Mouse (Mus musculus): ENCODE results near the gene Cox5a. TPM values are rescaled to one million over a fixed set of nuclear protein-coding genes. Genes with fewer than 3 reads are reported as not detected.

The Cox5a gene
- polyA plus RNA-seq, 1 experiment from 2014 or later, result 442 TPM

DNA sequence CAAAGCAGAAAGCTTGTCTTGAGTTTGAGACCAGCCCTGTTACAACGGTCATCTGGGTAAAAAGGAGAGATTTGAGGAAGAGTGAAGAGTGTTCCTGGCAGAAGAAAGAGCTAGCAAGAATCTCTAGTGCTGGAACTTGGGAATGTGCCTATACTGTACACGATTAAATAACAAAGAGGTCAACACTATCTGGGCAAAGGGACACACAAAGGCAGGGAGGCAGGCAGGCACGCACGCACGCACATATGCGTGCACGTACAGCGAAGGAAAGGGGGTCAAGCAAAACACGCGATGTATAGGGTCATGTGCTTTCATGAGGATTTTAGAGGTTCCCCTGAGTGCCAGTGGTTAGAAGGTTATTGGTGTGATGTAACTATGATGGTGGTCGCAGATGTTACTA lies 32.0 kb downstream of the Cox5a start:
- H3K27ac ChIP-seq, result no peak overlapping the region
- peaks cover 14% of the 10 kb centered on the region for H3K36me3 ChIP-seq
- WGBS (ENCODE audit: insufficient replicate concordance), result 73% methylated on average over 11 of the region's 11 CpGs
- peaks cover 28% of the 10 kb centered on the region for H3K4me1 ChIP-seq
- H3K9ac ChIP-seq, result no peak overlapping the region
- no peaks in the 10 kb centered on the region for H3K9me3 ChIP-seq (replicated peaks)
- H3K4me3 ChIP-seq, result no peak overlapping the region; the same call in 1 of the 2 replicates
- no peaks in the 10 kb centered on the region for H3K27me3 ChIP-seq (replicated peaks)
- peak overlapping the region; percentile 79 for H3K4me2 ChIP-seq
- ATAC-seq, result no peak; the same call in 1 of the 2 replicates

DNA sequence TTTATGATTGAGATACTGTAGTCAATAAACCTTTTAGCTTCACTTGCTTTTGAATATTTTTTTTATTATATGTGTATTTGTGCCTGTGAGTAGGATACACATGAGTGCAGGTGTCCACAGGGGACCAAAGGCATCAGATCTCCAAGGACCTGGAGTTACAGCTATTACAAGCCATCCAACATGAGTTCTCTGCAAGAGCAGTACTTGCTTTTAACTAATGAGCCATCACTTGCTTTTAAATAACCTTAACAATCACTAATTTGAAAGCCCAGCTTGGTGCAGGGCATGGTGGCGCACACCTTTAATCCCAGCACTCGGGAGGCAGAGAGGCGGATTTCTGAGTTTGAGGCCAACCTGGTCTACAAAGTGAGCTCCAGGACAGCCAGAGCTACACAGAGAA lies 33.7 kb downstream of the Cox5a start:
- Histone ChIP-seq H3K4me1 (peaks cover 22% of the 10 kb centered on the region), H3K4me2 (no peak overlapping the region), H3K9me3 (replicated peaks) (no peaks in the 10 kb centered on the region), H3K9ac (no peak overlapping the region), H3K27ac (no peak overlapping the region), H3K4me3 (no peak overlapping the region), H3K36me3 (no peaks in the 10 kb centered on the region; the same call in 1 of the 2 replicates), H3K27me3 (replicated peaks) (peaks cover 4% of the 10 kb centered on the region; the same call in 1 of the 2 replicates)
- 68% methylated on average over 3 of the region's 3 CpGs for WGBS (ENCODE audit: insufficient replicate concordance)
- ATAC-seq, result no peak

DNA sequence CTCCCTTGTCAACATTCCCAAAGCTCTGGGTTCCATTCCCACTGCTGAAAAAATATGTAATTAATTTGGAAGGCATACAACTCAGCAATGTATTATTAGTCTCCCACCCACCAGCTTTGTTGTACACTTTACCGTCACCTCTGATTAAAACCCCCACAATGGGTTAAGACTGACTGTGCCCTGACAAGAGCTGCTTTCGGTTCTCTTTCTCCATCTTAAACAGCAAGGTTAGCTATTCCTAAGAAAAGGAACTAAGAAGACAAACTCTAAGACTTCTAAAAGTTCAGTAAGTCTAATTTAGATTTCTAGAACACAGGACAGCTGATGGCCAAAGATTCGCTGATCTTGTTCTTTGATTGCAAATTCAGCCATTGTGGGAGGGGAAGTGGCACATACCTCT lies 36.1 kb downstream of the Cox5a start:
- Histone ChIP-seq H3K4me3 (no peak overlapping the region), H3K4me2 (no peak overlapping the region), H3K27me3 (replicated peaks) (peaks cover 4% of the 10 kb centered on the region; the same call in 1 of the 2 replicates), H3K9me3 (replicated peaks) (no peaks in the 10 kb centered on the region), H3K36me3 (no peaks in the 10 kb centered on the region), H3K9ac (no peak overlapping the region), H3K4me1 (peaks cover 24% of the 10 kb centered on the region), H3K27ac (no peak overlapping the region)
- 70% methylated on average over 3 of the region's 3 CpGs for WGBS (ENCODE audit: insufficient replicate concordance)
- no peak for ATAC-seq

DNA sequence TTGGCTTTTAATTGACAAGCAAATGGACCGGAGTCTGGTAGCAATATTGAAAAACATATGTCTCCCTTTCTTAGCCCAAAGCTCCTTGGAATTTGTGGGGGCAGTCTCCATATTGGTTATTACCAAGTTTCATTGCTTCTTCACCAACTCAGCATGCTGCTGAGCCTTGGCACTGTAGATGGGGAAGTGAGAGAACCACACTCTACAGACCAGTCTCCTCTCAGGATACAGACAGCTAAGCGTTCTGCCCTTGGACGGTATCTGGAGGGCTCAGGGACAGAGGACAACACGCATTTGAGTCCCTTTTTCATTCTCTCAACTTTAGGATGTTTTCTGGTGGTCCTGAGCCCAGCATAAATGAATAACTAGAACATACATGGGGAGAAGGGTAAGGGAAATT lies 37.6 kb downstream of the Cox5a start:
- Histone ChIP-seq H3K4me1 (peaks cover 32% of the 10 kb centered on the region), H3K4me2 (no peak overlapping the region), H3K4me3 (no peak overlapping the region), H3K9me3 (replicated peaks) (no peaks in the 10 kb centered on the region), H3K36me3 (no peaks in the 10 kb centered on the region), H3K27ac (no peak overlapping the region), H3K27me3 (replicated peaks) (peaks cover 4% of the 10 kb centered on the region; the same call in 1 of the 2 replicates), H3K9ac (no peak overlapping the region)
- ATAC-seq, result no peak
- 65% methylated on average over 4 of the region's 4 CpGs for WGBS (ENCODE audit: insufficient replicate concordance)

DNA sequence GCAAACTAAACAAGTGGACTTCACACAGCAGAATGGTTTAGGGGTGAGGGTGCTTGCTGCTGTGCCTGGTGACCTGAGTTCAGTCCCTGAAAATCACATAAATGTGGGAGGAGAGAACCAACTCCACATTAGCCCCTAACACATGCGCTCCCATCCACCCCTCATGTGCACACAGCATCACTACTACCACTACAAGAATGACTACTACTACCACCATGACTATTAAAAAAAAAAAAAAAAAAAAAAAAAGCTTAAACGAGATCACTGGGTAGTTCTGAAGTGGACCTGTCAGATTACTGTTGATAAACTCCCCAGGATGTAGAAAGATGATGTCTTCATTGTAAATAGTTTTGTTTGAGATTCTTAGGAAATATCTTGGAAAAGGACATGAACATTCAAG lies 38.5 kb downstream of the Cox5a start:
- no peak for ATAC-seq
- Histone ChIP-seq H3K36me3 (no peaks in the 10 kb centered on the region), H3K27me3 (replicated peaks) (peaks cover 4% of the 10 kb centered on the region; the same call in 1 of the 2 replicates), H3K4me3 (no peak overlapping the region), H3K9me3 (replicated peaks) (no peaks in the 10 kb centered on the region), H3K27ac (no peak overlapping the region), H3K9ac (no peak overlapping the region), H3K4me2 (no peak overlapping the region), H3K4me1 (peaks cover 36% of the 10 kb centered on the region)
- 48% methylated on average over 2 of the region's 2 CpGs for WGBS (ENCODE audit: insufficient replicate concordance)

DNA sequence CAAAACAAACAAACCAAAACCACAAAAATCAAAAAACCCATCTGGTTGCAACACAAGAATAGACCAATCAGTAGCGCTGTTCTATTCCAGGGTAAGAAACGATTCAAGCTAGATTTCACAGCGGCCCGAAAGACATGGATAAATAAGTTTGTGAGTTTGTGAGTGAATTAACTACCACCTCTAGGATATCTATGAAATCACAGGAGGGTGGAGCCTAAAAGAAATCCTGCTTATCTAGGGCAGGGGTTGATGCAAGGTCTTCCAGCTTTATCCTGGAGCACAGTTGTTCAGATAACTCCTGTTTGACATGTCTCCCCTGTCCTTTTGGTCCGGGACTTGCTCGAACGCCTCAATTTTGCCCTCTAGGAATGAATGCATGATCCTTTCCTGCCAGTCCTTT lies 39.2 kb downstream of the Cox5a start:
- Histone ChIP-seq H3K9ac (peak overlapping the region; percentile 70; the same call in 1 of the 2 replicates), H3K4me3 (peak overlapping the region; percentile 68), H3K36me3 (no peaks in the 10 kb centered on the region), H3K27me3 (replicated peaks) (peaks cover 4% of the 10 kb centered on the region; the same call in 1 of the 2 replicates), H3K27ac (peak overlapping the region; percentile 63; the same call in 1 of the 2 replicates), H3K9me3 (replicated peaks) (no peaks in the 10 kb centered on the region), H3K4me1 (peaks cover 40% of the 10 kb centered on the region), H3K4me2 (peak overlapping the region; percentile 83)
- 25% methylated on average over 7 of the region's 7 CpGs for WGBS (ENCODE audit: insufficient replicate concordance)
- ATAC-seq, result no peak

DNA sequence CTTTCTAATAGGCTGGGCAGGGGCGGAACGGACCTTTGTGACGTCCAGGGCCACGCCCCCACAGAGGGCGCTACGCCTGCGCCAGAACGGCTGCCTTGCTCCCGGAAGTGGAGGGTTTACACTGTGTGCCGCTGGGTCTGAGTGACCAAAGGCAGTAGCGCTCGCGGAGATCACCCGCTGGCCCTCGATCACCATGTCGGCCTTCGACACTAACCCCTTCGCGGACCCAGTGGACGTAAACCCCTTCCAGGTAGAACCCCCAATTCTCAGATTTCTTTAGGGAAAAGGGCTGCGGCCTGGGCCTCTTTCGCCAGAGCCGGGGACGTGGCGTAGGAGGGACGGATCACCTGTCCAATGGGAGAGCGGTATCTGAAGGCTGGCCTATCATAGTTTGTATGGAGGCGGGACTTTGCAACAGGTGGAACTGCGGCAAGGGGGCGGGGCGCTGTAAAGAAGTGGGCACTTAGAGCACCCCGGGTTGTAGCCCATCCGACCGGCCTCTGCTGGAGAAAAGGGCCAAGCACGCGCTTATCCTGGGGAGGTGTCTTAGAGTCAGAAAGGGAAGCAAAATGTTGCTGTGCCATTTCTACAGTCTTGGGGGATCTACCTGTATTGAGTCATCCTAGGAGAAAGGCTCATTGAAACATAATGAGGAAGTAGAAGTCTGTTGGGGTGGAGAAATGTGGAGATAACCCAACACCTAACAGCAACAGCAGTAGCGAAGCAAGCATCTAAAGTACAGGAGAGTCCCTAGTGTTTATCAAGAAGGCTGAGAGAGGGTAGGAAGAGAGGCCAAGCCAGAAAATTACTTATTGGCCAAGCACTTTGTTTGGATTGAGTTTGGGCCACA lies 40.0 kb downstream of the Cox5a start, which contains the start of gene Scamp2:
Gene Scamp2, plus strand, starts transcription at position 83 of the 850 bp plus-strand sequence.
- Histone ChIP-seq H3K9ac (peak within 1 kb of the TSS; percentile 70), H3K36me3 (no peaks in the 10 kb centered on the region), H3K27me3 (replicated peaks) (peaks cover 4% of the 10 kb centered on the region; the same call in 1 of the 2 replicates), H3K9me3 (replicated peaks) (no peaks in the 10 kb centered on the region), H3K4me2 (peak within 1 kb of the TSS; percentile 83), H3K27ac (peak within 1 kb of the TSS; percentile 63), H3K4me1 (peaks cover 47% of the 10 kb centered on the region), H3K4me3 (peak within 1 kb of the TSS; percentile 68)
- WGBS (ENCODE audit: insufficient replicate concordance), result under 1% methylated on average over 37 of the region's 37 CpGs
- ATAC-seq, result peak; percentile 99

DNA sequence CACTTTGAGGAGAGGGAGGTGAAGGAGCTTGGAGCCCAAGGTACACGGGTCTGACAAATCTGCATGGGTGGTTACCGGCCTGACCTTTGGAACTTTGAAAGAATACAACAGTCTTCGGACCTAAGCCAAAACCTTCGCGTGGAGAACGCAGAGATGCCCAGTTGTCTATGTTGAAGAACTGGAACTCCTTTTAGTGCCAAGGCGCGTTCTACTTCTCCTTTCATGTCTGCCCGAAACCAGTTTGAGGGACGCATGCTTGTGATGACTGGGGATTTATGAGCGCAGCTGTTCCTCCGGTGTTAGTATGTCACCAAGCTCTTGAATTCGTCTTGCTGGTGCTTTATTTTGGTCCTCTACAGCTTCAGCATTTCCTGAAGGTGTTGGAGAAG lies 40.6 kb downstream of the Cox5a start:
- peak overlapping the region; percentile 68 for H3K4me3 ChIP-seq
- peak overlapping the region; percentile 70 for H3K9ac ChIP-seq
- H3K27me3 ChIP-seq (replicated peaks), result peaks cover 4% of the 10 kb centered on the region; the same call in 1 of the 2 replicates
- H3K36me3 ChIP-seq, result no peaks in the 10 kb centered on the region
- H3K27ac ChIP-seq, result peak overlapping the region; percentile 61
- 69% methylated on average over 13 of the region's 13 CpGs for whole genome bisulfite sequencing (ENCODE audit: insufficient replicate concordance)
- no peaks in the 10 kb centered on the region for H3K9me3 ChIP-seq (replicated peaks)
- ATAC-seq, result no peak
- H3K4me1 ChIP-seq, result peaks cover 48% of the 10 kb centered on the region
- peak overlapping the region; percentile 83 for H3K4me2 ChIP-seq

DNA sequence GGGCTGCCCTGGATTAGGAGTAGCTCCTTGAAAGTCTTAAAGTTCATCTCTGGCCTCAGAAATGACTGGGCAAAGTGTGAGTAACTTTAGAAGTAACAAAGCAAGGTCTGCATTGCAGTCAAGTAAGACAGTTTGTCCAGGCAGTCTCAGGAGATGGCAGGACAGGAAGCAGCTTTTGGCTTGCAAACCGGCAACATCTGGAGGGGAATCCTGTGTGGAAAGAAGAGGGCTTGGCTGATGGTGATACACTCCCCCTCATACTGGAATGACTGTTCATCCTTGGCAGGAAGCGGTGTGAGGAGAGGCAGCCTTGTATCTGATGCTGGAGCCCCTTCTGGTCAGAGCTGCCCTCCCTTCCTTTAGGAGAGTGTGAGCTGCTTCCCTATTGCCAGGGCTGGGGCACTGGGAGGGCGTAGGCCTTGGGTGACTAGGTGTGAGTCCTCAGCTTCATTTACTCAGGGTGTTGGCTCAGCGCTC lies 41.9 kb downstream of the Cox5a start:
- no peak for ATAC-seq
- peaks cover 4% of the 10 kb centered on the region; the same call in 1 of the 2 replicates for H3K27me3 ChIP-seq (replicated peaks)
- peaks cover 4% of the 10 kb centered on the region for H3K36me3 ChIP-seq
- H3K9me3 ChIP-seq (replicated peaks), result no peaks in the 10 kb centered on the region
- H3K9ac ChIP-seq, result no peak overlapping the region
- H3K4me1 ChIP-seq, result peaks cover 51% of the 10 kb centered on the region
- peak overlapping the region; percentile 83 for H3K4me2 ChIP-seq
- 44% methylated on average over 4 of the region's 4 CpGs for WGBS (ENCODE audit: insufficient replicate concordance)
- no peak overlapping the region for H3K4me3 ChIP-seq
- peak overlapping the region; percentile 61; the same call in 1 of the 2 replicates for H3K27ac ChIP-seq

DNA sequence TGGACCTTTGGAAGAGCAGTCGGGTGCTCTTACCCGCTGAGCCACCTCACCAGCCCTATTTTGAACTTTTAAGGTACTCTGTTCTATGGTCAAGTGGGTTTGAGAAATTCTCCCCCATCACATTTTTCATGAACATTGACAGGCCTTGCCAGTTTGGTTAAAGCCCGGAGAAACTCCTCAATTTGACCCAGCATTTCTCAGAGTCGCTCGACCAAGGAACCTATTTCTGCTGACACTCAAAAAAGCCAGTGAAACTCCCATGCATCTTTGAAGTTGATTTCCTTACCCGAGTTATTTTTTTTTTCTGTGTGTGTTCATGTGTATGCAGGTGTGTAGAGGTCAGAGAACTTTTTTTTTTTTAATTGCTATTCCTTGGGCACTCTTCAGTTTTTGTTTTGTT lies 43.5 kb downstream of the Cox5a start:
- Histone ChIP-seq H3K4me1 (peaks cover 51% of the 10 kb centered on the region), H3K9ac (no peak overlapping the region), H3K4me2 (no peak overlapping the region), H3K27ac (no peak overlapping the region), H3K36me3 (peaks cover 21% of the 10 kb centered on the region), H3K9me3 (replicated peaks) (no peaks in the 10 kb centered on the region), H3K27me3 (replicated peaks) (no peaks in the 10 kb centered on the region), H3K4me3 (no peak overlapping the region)
- ATAC-seq, result no peak
- 86% methylated on average over 6 of the region's 6 CpGs for WGBS (ENCODE audit: insufficient replicate concordance)

DNA sequence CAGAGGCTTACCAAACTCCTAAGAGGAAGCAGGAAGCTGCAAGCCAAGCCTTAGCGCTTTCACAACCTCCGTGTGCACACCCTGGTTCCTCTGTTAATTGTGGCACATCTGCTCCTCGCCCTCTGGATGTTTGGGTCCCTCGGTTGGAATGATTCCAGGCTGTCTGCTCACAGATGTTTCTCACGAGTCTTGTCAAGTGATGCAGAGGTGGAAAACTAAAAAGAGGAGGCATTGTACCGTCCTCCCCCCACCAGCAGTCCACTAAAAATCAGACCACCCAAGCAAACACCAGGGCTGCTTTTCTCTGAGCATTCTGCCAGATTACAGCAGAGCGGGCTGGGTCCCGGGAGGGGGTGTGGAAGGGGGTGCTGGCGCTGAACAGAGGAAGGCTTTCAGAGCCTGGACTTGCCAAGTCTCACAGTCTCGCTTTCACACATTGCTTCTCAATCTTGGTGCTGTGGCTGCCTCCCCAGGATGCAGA lies 44.7 kb downstream of the Cox5a start:
- no peaks in the 10 kb centered on the region for H3K27me3 ChIP-seq (replicated peaks)
- H3K4me2 ChIP-seq, result no peak overlapping the region
- WGBS (ENCODE audit: insufficient replicate concordance), result 57% methylated on average over 10 of the region's 10 CpGs
- H3K9ac ChIP-seq, result no peak overlapping the region
- no peaks in the 10 kb centered on the region for H3K9me3 ChIP-seq (replicated peaks)
- no peak overlapping the region for H3K27ac ChIP-seq
- H3K36me3 ChIP-seq, result peaks cover 26% of the 10 kb centered on the region
- H3K4me1 ChIP-seq, result peaks cover 44% of the 10 kb centered on the region
- H3K4me3 ChIP-seq, result no peak overlapping the region
- no peak for ATAC-seq

DNA sequence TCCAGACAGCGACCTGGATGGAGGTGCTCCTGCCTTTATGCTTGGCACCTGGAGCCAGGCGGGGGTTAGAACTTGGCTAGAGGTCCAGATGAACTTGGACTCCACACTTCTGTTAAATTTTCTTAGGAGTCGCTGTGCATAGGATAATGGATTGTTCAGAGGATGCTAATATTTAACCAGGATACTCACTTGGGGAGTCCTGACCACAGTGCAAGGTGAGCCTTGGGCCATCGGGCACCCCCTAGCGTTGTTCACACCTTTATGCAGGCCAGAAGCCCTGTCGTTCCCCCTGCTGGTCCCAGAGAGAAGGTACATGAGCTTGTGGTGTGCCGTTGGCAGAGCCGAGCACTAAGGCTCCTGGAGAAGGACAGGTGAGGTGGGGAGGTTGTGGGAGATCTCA lies 45.8 kb downstream of the Cox5a start:
- Histone ChIP-seq H3K27ac (no peak overlapping the region), H3K36me3 (peaks cover 34% of the 10 kb centered on the region), H3K4me2 (no peak overlapping the region), H3K9ac (no peak overlapping the region), H3K4me1 (peaks cover 37% of the 10 kb centered on the region), H3K9me3 (replicated peaks) (no peaks in the 10 kb centered on the region), H3K27me3 (replicated peaks) (no peaks in the 10 kb centered on the region), H3K4me3 (no peak overlapping the region)
- 58% methylated on average over 8 of the region's 8 CpGs for WGBS (ENCODE audit: insufficient replicate concordance)
- ATAC-seq, result no peak

All from liver, embryonic 12.5 days (tissue).